Mouse (Mus musculus): ENCODE measurements around the gene Ano6.

Gene Ano6

DNA sequence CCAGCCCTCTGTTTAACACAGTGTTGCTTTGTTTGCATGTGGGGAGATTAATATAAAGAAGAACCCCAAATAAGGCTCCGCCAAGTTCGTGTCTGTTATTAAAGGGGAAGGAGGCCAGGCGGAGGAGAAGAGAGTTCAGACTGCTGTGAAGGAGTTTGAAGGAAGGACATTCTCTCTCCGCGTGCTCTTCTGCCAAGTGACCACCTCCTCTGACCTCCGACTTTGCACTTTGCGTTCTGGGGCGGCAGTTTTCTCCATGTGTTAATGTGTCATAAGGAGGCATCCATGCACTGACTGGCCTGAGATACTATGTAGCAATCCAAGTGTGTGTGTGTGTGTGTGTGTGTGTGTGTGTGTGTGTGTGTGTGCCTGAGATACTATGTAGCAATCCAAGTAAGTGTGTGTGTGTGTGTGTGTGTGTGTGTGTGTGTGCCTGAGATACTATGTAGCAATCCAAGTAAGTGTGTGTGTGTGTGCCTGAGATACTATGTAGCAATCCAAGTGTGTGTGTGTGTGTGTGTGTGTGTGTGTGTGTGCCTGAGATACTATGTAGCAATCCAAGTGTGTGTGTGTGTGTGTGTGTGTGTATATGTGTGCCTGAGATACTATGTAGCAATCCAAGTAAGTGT, 37.5 kb downstream of the Ano6 start:
- DNase-seq: peak; percentile 51 to 73

DNA sequence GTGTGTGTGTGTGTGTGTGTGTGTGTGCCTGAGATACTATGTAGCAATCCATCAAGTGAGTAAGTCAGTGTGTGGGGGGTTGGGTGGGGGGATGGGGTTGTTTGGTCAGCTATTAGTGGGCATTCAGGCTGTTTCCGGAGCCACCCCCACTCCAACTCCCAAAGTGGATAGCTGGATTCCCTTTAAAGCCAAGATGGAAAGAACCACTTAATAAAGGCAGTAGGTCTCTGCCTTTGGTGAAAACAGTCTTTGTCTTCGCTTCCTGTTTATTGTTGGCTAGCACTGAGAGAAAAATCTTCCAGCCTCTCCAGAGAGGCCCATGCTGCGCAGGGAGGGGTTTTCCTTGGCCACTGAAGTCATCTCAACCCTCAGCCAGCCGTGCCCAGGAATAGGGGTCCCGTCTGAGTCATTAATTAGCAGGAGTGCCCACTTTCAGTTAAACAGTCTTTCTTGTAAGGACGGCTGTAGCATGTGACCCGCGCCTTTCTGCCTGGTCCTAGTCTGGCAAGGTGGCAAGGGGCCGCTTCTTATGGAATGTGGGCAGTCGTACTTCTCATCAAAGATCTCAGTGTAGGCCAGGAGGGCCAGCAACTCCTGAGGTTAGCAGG, 38.1 kb downstream of the Ano6 start:
- peak; percentile 70 to 82 for DNase-seq

DNA sequence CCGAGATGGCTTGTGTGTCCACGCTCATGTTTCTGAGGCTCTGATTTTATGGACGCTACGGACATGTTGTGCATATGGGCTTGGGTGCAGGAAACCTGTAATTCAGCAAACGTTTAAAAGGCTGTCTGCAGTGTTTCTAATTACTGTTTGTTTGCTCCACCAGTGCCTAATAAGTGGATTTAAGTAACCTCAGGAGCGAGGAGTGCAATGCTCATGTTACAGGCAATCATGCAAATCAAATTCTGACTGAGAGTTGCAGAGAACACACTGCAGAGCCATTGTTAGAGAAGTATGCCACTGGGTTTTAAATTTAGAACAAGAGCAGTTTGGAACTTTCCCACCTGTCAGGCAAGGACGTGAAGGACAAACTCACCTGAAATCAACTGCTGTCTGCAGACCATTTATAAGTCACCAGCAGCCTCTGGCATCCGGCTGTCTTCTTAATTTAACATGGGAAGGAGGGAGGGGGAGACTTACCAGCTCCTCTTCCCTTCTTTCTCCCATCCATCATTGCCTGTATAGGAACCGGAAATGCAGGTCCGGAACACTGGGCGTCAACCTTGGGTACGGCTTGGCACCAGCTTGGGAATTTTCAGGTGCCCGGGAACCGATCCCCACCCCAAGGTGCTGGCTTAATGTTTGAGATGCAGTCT, 39.0 kb downstream of the Ano6 start:
- no peak for DNase-seq

DNA sequence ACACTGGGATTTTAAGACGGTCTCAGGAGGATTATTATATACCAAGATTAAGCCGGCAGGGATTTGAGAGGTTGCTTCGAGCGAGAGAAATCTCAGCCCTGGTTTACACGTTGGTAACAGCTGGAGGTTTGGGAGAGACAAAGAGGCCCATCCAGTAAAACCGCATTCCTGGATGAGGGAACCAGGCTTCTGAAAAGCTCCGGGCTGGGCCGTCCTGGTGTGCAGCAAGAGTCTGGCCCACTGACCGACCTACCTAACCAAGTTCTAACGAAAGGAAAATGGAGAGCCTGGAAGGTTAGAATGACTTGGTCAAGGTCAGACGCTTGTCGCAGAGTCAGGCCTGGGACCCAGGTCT, 39.5 kb downstream of the Ano6 start:
- no peak for DNase-seq

DNA sequence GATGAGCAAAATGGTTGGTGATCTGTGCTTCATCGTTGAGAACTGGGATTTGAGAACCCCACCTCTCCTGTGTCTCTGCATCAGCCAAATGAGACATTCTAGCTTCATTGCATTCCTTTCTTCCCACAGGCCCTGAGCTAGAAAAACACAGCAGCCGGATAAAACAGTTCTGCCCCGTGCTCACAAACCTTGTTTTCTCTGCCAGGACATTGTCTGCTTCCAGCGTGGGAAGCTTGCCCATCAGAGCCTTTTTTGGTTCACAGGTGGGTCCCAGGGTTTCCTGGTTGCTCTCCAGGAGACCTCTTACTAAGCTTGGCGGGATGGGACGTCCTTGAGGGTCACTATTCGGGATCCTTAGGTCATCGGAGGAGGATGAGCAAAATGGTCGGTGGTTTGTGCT, 42.6 kb downstream of the Ano6 start:
- DNase-seq: no peak

DNA sequence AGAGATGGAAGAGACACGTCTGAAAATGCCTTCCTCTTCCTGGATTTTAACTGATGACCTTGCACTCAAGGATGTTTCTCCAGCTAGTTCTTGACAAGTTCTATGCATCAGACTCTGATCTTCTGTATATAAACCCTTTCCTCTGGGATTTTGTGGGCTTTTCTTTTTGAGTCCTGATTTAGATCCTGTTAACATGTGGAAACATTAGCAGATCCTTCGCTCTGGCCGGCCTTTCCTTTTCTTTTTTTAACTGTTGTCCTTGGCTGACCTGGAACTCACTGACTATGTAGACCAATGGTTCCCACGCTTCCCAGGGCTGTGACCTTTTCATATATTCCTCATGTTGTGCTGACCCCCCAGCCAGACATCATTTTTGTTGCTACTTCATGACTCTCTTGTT, 45.4 kb downstream of the Ano6 start:
- no peak for DNase-seq

DNA sequence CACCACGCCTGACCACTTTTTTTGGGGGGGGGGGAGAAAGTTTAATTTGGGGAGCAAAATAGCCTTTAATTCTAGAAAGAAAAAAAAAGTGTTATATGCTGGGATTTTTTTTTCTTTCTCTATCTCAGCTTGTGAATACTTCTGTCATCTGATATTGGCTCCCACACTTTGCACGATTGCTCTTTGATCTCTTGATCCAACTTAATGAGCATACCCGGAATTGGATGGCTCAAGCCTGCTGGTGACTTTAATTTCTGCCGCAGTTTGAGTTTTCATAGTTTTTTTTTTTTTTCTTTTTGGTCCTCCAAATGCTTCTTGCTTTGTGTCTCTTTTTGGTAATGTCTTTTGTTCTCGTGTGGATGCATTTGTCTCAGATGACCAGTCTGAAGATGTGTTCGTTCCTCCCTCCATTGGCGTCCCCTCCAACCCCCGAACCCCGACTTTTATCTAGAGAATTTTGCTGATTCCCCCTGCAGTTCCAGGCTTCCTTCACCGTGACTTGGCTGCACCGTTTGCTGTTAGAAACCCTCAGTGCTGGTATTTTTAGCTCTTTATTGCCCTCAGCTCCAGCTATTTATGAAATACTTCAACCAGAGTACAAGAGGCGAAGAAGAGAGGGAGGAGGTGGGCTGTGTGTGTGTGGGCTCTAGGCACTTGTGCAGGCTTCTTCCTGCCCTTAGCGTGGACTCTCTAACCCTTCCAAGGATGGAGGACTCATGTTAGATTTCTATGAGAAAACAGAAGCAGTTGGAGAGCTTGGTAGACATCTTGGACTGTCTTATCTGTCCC, 46.2 kb downstream of the Ano6 start:
- no peak for DNase-seq

DNA sequence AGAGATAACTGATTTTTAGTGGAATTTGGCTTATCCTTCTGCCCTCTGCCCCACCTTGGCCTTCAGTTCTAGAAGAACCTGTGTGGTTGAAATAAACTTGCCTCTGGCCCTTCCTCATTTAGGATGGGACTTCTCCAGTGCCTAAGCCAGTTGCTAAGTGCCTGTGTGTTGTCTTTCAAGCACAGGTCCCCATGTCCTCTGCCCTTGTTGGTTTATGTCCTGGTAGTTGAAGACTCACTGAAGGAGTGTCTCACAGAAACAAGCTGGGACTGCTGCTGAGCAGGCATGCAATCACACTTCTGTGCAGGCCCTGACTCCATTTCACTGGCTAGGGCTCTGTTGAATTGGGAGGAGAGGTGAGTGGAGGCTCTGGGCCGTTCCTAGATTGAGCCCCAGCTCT, 46.9 kb downstream of the Ano6 start:
- no peak for DNase-seq

DNA sequence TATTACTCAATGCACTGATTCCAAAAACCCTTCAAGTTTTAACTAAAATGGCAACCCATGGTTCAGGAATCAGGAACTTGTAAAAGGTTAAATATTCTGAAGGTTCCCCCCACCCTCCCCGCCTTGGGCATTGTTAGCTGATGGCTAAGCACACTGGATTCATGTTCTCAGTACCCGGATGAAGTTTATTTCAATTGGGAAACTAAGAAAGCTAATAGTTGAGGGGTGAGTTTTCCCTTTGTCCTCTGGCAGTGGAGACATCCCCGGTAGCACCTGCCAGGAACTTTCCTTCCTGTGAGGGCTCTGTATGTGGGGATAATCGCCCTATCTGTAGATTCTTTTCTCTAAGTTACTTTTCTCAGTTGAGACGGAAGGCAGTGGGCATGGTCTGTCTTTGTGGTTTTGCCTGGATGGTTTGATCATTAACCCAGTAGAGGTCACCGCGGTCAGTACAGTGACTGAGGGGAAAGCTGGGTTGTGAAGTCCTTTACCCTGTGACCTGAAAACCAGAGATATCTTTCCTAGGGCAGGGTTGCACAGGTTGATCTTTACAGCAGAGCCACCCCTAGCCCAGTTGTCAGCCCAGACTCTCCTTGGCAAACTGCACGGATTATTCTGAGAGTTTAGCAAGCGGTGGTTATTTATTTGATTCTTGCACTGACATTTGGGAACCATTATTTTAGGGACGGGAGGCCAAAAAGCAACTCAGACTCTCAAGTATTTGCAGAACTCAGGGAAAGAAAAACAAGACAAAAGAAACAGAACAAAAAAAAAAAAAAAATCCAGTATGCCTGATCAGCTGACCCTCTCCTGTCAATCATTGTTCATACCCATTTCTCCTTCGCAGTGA, 47.8 kb downstream of the Ano6 start:
- no peak for DNase-seq

DNA sequence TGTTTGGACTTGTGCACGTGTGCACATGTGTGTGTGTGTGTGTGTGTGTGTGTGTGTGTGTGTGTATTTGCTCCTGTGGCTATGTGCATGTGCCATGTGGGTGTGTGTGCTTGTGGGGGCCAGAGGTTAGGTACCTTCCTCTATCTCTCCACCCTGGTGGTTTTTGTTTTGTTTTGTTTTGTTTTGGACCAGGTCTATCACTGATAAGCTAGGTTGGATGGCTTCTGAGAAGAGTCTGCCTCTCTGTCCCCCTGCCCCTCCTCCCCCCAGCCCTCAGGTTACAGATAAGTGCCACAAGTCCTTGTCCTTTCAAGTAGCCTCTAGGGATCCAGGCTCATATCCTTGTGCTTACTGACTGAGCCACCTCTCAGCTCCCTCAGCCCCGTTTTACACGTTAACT, 49.1 kb downstream of the Ano6 start:
- DNase-seq: no peak

DNA sequence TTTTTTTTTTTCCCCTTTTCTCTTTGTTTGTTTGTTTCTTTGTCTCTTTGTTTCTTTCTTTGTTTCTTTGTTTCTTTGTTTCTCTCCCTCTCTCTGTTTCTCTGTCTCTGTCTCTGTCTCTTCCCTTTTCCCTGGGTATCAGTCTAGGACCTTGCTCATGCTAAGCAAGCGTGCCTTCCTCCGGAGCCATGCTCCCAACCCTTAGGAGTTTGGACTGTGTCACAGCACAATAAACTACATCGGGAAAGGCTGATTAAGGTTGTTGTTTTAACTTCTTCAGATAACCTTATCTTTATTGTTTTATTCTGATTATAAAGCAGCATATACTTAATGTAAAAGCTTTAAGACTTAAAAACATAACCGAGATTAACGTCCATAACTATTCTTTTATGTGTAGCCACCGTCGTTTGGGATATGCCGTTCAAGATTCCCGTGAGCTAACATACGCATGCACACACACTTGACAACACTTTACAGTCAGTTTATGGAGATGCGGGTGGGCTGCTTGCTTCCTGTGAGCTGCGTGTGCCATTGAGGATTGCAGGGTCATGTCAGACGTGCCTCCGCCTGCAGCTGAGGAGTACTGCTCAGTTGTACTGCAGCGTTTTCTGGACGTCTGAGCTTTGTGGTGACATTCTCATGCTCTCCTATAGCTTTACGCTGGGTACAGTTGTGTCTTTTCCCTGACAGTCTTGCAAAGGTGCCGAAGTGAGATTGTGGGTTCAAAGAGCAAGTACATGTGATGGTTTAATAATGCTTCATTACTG, 52.7 kb downstream of the Ano6 start:
- no peak for DNase-seq

DNA sequence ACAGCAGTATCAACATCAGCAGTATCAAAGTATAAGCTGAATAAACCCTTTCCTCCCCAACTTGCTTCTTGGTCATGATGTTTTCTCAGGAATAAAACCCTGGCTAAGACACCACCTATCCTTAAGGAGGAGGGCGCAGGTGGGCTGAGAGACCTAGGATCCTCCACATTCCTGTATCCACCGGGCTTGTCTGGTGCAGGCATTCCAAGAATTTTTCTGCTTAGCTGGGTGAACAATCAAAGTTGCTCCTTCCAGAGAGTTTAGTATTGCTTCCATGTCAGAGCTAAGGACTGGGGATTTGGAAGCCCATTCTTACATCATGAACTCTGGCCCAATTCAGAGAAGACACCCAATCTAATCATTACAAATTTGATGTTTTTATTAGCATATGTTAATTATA, 53.8 kb downstream of the Ano6 start:
- no peak for DNase-seq

DNA sequence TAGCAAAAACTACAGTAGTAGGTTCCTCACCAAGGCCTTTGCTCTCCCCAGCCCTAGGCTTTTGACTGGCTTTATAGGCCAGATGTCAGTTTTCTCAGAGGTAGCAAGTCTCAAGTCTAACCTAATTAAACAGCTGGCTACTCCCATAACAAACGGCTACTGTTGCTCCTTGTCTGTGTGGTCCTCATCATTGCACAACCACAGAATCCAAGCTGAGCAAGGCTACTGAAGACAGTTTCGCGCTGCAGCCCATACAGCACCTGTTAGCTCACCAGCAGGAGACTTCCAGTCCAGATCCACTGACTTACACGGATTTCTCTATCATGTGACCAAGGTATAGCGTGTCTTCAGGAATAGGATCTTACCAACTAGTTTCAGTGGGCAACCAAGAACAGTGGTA, 55.5 kb downstream of the Ano6 start:
- no peak for DNase-seq

DNA sequence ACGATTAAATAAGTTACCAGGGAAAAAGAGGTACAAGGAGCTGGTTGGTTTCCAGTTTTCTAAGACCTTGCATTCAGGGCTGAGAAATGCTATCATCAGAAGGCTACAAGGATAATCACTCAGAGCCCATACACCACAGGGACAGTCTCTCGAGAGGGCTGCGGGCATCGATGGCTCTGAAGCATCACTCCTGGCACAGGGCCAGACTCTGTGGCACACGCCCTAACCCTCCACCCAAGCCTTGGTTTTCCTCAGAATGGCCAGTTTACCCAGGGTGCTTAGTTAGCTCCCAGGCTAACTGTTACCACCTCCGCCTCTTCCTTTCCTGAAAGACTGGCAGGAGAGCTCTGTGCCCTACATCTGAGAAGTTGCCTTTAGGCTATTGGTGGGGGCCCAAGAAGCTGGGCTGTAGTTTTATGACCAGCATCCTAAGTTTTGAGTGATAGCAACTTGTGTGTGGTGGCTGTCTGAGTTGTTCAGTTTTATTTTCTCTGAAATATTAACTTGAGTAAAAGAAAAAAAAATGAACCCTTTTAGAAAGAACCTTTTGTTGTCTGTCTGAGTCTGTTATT, 57.9 kb downstream of the Ano6 start:
- no peak for DNase-seq

DNA sequence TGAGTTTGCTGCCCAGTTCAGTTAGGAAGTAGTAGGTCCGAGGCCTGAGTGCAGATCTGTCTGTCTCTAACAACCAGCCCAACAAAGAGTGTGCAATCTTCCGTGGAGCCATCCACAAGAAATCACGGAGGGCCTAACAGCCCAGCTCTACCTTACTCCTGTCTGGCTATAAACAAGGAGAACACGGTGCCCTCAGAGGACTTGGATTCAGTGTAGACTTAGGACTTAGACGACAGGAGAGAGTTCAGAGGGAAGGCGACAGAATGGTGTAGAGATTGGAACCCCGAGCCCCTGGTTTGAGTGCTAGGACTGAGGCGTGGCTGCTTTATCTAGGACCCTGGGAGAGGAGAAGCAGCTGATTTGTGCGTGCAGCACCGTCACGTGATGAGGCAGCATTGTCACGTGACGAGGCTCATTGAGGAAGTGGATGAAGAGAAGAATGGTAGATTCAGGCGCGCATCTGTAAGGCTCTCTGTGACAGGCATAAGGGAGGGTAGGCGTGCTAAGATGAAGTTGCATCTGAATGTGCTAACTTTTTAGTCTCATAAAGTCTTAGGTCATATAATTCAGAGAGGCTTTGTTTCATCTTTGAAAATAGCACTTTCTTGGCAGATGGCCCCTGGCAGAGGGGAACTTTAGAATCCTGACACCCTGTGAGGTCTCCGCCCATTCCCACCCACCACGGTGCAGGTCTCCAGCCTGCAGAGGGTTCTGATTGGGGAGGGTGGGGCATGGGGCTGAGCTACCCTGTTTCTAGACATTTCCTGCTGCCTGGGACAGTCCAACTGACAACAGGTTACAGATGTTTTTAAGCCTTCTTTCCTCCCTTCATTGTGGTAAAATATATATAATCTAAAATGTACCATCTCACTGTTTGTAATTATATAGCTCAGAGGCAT, 59.1 kb downstream of the Ano6 start:
- no peak for DNase-seq

DNA sequence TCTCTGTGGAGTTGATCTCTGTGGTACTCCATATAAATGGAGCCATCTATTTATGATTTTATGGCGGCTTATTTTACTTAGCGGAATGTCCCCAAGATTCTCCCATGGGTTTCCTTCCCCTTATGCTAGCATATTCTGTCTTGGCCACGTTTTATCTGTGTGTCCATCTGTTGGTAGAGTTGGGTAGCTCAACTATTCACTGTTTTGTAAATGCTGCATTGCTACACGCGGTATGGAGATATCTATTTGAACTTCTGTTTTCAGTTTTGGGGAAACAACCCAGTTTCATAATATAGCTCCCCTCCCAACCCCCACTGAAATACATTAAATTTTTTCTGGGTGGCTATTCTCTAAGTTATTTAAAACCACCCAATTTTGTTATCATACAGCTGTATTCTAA, 59.9 kb downstream of the Ano6 start:
- DNase-seq: no peak

DNA sequence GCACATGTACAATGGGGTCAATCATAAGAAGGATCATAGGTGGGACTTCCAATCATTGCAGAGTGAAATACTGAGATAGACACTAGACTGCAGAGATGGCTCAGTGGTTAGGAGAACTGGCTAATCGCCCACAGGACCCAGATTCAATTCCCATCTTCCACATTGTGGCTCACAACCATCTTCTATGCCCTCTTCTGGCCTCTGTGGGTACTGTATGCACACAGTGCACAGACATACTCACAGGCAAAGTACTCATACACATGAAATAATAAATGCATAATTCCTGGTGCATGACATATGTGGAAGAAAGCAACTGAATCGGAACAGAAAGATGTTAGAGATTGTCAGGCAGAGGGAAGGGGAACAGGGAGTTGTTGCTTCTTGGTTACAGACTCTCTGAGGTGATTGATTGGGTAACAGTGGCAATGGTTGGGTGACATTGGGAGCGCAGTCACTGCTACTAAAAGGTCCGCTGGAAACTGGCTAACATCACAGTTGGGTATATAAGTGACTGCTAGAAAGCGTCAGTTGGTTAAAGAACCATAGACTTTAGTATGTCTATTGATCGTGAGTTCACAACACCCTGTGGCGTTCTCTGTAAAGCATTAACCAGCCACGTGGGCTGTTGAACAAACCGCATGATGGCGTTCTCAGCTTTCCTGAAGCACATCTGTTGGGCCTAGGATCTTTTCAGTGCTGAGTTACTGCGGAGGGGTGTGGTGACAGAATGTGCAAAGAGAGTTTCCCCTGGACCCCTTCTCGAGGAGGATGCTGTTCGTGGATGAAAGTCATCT, 64.6 kb downstream of the Ano6 start:
- no peak for DNase-seq

DNA sequence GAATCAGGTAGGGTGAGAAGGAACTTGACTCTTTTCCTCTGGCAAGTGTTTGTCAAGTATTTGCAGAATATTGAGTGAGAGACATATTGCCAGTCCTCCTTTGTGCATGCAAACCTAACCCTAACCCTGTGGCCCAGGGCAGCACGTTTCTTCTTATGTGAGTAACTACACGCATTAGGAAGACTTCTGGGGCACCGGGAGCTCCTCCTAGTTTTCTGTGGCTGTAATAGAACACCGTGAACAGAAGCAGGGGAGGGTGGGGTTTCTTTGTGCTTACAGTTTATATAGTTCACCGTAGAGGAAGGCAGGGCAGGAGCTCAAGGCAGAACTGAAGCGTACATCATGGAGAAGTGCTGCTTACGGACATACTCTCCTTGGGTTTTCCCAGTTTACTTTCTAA, 65.3 kb downstream of the Ano6 start:
- DNase-seq: no peak

DNA sequence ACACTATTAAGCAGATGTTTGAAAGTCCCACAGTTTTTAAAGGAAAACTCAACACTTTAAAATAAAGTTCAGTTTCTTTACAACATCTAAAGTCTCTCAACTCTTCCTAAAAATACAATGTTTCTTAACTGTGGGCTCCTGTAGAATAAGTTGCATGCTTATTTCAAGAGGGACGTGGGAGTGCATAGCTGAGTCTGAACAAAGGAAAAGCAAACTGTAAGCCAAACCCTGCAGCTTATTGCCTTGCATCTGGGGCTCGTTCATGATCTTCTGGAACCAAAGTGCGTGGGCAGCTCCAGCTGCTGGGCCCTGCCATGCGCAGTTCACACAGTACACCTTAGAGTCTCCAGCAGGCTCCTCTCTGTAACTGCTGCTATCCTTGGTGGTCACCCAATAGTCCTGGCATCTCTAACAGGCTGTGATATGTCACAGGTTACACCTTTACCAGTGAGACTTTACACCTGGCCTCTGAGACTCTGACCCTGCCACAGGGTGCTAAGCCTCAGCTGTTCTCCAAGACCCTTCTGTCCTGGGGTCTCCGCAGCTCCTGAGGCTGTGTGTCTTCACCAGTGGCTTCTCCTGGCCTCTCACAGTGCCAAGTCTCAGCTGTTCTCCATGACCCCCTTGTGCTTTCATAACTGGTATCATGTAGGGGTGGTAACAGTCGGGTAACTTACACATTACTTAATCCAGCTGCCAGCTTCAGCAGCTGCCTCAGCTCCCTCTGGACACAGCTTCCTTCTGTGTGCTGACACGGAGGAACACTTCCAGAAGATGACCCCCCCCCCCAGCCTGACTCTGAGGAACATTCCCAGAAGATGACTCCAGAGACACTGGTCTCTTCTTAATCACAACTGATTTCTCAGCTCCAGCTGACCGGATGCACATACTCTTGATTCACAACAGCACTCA, 66.3 kb downstream of the Ano6 start:
- DNase-seq: peak in 1 of 2 experiments; percentile 48
